Comparison of ENCODE assay signal across 9 mouse cellular contexts in the genomic region with DNA sequence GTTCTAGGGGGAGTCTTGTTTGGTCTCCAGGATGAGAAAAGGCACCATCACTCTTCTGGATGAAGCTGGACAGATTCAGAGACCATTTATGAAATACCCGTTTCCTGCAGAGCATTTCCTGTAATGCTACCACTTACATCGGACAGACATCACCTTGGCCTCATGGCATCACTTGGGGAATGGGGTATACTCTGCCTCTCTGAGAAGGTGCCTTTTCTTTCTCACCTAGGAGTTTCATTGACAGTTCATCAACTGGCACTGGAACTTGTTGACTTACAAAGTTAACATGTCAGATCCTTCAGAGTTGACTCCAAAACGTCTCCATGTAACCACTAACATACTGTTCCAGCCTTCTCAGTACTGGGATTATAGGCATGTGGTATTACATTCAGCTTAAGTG. TPM values are rescaled to one million over a fixed set of nuclear protein-coding genes. Genes with fewer than 3 reads are reported as not detected.
A peak's percentile ranks its signal among the peaks of the same experiment; 100 is the strongest.
DNase-seq lines count a peak whose midpoint lies in the region; ATAC-seq and TF ChIP-seq lines count a peak whose summit lies in the region.
"Had no signal": no experiment of that assay in that cellular context is flagged by ENCODE, and none has a peak within 500 bp of the region (broad histone marks: within the 10 kb centered on the region; RNA-seq: fewer than 3 reads in every experiment).

No protein-coding gene starts in this region.

- peak overlapping the region; percentile 77 for H3K4me3 ChIP-seq in heart, embryonic 12.5 days
- H3K4me3 ChIP-seq in ES-E14 (ENCODE audit: insufficient read depth in 1 of 2, low read depth in 1 of 2, low read length in 2 of 2, poor library complexity in 1 of 2, severe bottlenecking in 1 of 2): peak overlapping the region; percentile 81 to 82; a peak in 2 of 4 replicates
- peak overlapping the region; percentile 63 for H3K4me3 ChIP-seq in hindbrain, embryonic 12.5 days
- H3K4me3 ChIP-seq in midbrain, embryonic 11.5 days (ENCODE audit: low read depth, low read length): no peak overlapping the region

- peak overlapping the region; percentile 90 for H3K9ac ChIP-seq in heart, embryonic 12.5 days
- H3K9ac ChIP-seq in ES-E14 (ENCODE audit: insufficient read depth, low read depth, low read length, poor library complexity, severe bottlenecking): peak overlapping the region; percentile 96; the same call in 1 of the 2 replicates
- peak overlapping the region; percentile 80 for H3K9ac ChIP-seq in hindbrain, embryonic 12.5 days
- peak overlapping the region; percentile 74; the same call in 1 of the 2 replicates for H3K9ac ChIP-seq in midbrain, embryonic 11.5 days (ENCODE audit: low read length)

- no peak for ATAC-seq in heart, embryonic 12.5 days (ENCODE audit: insufficient number of reproducible peaks, low FRiP score)
- no peak for ATAC-seq in hindbrain, embryonic 12.5 days (ENCODE audit: low FRiP score)
- ATAC-seq in midbrain, embryonic 11.5 days (ENCODE audit: low FRiP score): no peak

- 67% methylated on average over 3 of the region's 3 CpGs for WGBS in heart, embryonic 12.5 days
- WGBS in hindbrain, embryonic 12.5 days: 82% methylated on average over 3 of the region's 3 CpGs
- 78% methylated on average over 3 of the region's 3 CpGs for WGBS in midbrain, embryonic 11.5 days

- H3K4me2 ChIP-seq in heart, embryonic 12.5 days: peak overlapping the region; percentile 87
- H3K4me2 ChIP-seq in hindbrain, embryonic 12.5 days (replicated peaks): peak overlapping the region; percentile 82
- peak overlapping the region; percentile 69 for H3K4me2 ChIP-seq in midbrain, embryonic 11.5 days

- no peaks in the 10 kb centered on the region for H3K27me3 ChIP-seq in heart, embryonic 12.5 days (replicated peaks)
- no peaks in the 10 kb centered on the region for H3K27me3 ChIP-seq in hindbrain, embryonic 12.5 days
- no peaks in the 10 kb centered on the region for H3K27me3 ChIP-seq in midbrain, embryonic 11.5 days (ENCODE audit: control insufficient read depth, insufficient read depth, low read length)

- intact Hi-C loops in heart, postnatal 10 days (cut with DNase I): loop anchor here (10.0 kb wide), 2 partner anchors 622 to 1982 kb away; a partner anchor contains a TSS

- peaks cover 4% of the 10 kb centered on the region; the same call in 1 of the 2 replicates for H3K36me3 ChIP-seq in heart, embryonic 12.5 days
- no peaks in the 10 kb centered on the region for H3K36me3 ChIP-seq in ES-E14 (ENCODE audit: control insufficient read depth, insufficient read depth, low read length, poor library complexity, severe bottlenecking)
- no peaks in the 10 kb centered on the region for H3K36me3 ChIP-seq in hindbrain, embryonic 12.5 days
- no peaks in the 10 kb centered on the region for H3K36me3 ChIP-seq in midbrain, embryonic 11.5 days (ENCODE audit: control insufficient read depth, insufficient read depth, low read length)

- H3K4me1 ChIP-seq in heart, embryonic 12.5 days (replicated peaks): peaks cover 21% of the 10 kb centered on the region
- H3K4me1 ChIP-seq in ES-E14 (ENCODE audit: control insufficient read depth in 2 of 2, insufficient read depth in 2 of 2, low read length in 2 of 2, poor library complexity in 1 of 2): no peaks in the 10 kb centered on the region
- peaks cover 23% of the 10 kb centered on the region for H3K4me1 ChIP-seq in hindbrain, embryonic 12.5 days
- H3K4me1 ChIP-seq in midbrain, embryonic 11.5 days (ENCODE audit: control insufficient read depth, insufficient read depth, low read length): peaks cover 12% of the 10 kb centered on the region

- in situ Hi-C loops in ES-E14 (cut with MboI; ENCODE audit: low sequenced_read_pairs in 2 of 2, unreplicated experiment in 2 of 2): loop anchor here in 1 of 2 experiments (25.0 kb wide), 1 partner anchor 755 kb away; no protein-coding TSS in a partner anchor

- no peak for DNase-seq in heart, postnatal 10 days
- no peak for DNase-seq in ES-E14 (ENCODE audit: low read depth, low spot score)
- peak; percentile 65 for DNase-seq in midbrain, embryonic 11.5 days (ENCODE audit: low spot score, missing footprints)
- DNase-seq in retina, postnatal 1 day: no peak
- no peak for DNase-seq in frontal cortex, postnatal 10 days (ENCODE audit: low spot score in 2 of 2)
- no peak for DNase-seq in adrenal gland, postnatal 36 days
- DNase-seq: kidney, postnatal 10 days had no signal

- H3K9me3 ChIP-seq in heart, embryonic 12.5 days (replicated peaks): no peaks in the 10 kb centered on the region
- H3K9me3 ChIP-seq in ES-E14 (ENCODE audit: control insufficient read depth, insufficient read depth, low read depth, low read length): no peaks in the 10 kb centered on the region
- no peaks in the 10 kb centered on the region for H3K9me3 ChIP-seq in hindbrain, embryonic 12.5 days (replicated peaks)
- no peaks in the 10 kb centered on the region for H3K9me3 ChIP-seq in midbrain, embryonic 11.5 days (ENCODE audit: control insufficient read depth, low read length)

- peak overlapping the region; percentile 91 for H3K27ac ChIP-seq in heart, embryonic 12.5 days (ENCODE audit: poor library complexity, severe bottlenecking)
- no peak overlapping the region for H3K27ac ChIP-seq in ES-E14 (ENCODE audit: insufficient read depth, low read depth, low read length, poor library complexity, severe bottlenecking)
- no peak overlapping the region for H3K27ac ChIP-seq in hindbrain, embryonic 12.5 days
- H3K27ac ChIP-seq in midbrain, embryonic 11.5 days (ENCODE audit: low read depth, low read length): no peak overlapping the region

TF ChIP-seq in ES-E14, 5 proteins besides CTCF, POLR2A, EP300 and RAD21:
- TF ChIP-seq MAFK (IDR thresholded peaks at IDR 0.05; ENCODE audit: insufficient read depth, low read depth, low read length) (no peak), HCFC1 (IDR thresholded peaks at IDR 0.05; ENCODE audit: borderline replicate concordance, insufficient read depth, low read length) (no peak), ZNF384 (IDR thresholded peaks at IDR 0.05; ENCODE audit: low read depth, low read length) (no peak), CHD2 (IDR thresholded peaks at IDR 0.05; ENCODE audit: low read depth, low read length) (no peak), ZC3H11A (IDR thresholded peaks at IDR 0.05; ENCODE audit: borderline replicate concordance, low read depth, low read length) (no peak)

RNA-seq across cellular contexts. Expression of a gene that starts 0.9 kb away (rescaled TPM):
- polyA plus RNA-seq in heart, embryonic 12.5 days (2016; fragmentation: Nextera tagmentation; extraction: Ambion mirVana): 16.7 and 17.4 TPM in 2 replicates
- 10 to 100 TPM in 1 of 2 experiments, 1 to 10 TPM in 1; 9.8 to 13.9 TPM for total RNA-seq in heart, postnatal 10 days (2021)
- 4.0 and 7.5 TPM in 2 replicates for total RNA-seq in ES-E14 (2012; rRNA removed)
- 22.3 and 24.2 TPM in 2 replicates for polyA plus RNA-seq in hindbrain, embryonic 12.5 days (2016; fragmentation: Nextera tagmentation; extraction: Ambion mirVana)
- 14.5 and 15.0 TPM in 2 replicates for polyA plus RNA-seq in midbrain, embryonic 11.5 days (2014; fragmentation: Nextera tagmentation; extraction: Ambion mirVana)
- 10 to 100 TPM; 15.8 to 17.8 TPM for total RNA-seq in adrenal gland, postnatal 36 days (2021)
